Mouse (Mus musculus) left cerebral cortex, postnatal 36 days (tissue): Measurements from ENCODE around the gene En2. TPM values are rescaled to one million over a fixed set of nuclear protein-coding genes. Genes with fewer than 3 reads are reported as not detected.

Experiments used
- DNase-seq, 2 experiments: peaks; one replicate each; pipeline ENCODE4 v3.0.0; 2021 to 2022; ENCODE audit warnings: low spot score in 2 of 2, mixed read lengths in 1 of 2
- intact Hi-C: fragments of 180-260 bp; cut with DNase I; formaldehyde crosslinking; loops from one replicate; pipeline ENCODE4 v1.15.1; 2025
- total RNA-seq, 2 experiments: library from RNA; stranded (reverse); gene quantifications; 2 replicates each; pipeline ENCODE4 v1.2.3; 2021

The En2 gene
- total RNA-seq, 2 experiments from 2014 or later: 0.20 to 0.44 TPM

- no peak for DNase-seq
- intact Hi-C loops: loop anchor here (5.0 kb wide), 1 partner anchor 34 kb away; no protein-coding TSS in a partner anchor
Observed at GRCm38 (mm10) chr5:28173674-28174073, 8.2 kb downstream of the En2 start.

- intact Hi-C loops: loop anchor here (5.0 kb wide), 1 partner anchor 33 kb away; no protein-coding TSS in a partner anchor
Observed at GRCm38 (mm10) chr5:28174086-28174485, 8.6 kb downstream of the En2 start.

DNA sequence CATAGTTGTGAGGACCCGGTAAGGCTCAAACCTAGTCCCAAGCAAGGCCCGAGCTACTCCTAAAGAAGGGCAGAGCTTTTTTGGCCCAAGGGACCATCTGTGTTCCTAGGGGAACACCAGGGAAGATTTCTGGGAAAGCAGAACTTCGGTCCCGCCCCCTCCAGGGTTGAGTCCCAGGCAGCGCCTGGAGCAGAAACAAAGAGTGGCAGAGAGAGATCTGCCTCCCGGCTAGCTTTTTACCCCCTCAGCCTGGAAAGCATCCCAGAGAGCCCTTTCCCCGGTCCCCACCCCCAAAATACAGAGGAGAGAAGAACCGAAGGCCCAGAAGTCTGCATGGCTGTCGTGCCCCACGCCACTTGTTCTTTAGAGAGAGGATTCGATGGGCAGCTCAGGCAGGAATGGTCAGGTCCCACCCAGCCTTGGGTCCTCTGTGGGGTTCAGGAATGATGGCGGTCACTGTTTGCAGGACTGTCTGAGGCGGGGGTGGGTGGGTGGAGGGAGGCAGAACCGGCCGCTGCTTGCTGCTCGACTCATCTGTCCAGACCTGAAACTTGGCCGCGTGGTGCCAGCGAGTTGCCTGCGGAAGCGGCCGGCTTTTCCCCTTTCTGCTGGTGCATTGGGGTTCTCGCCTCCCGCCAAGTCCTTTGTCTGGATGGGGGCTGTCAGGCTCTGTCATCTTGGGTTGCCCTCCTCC lies 9.5 kb downstream of the En2 start:
- DNase-seq: no peak
- intact Hi-C loops: loop anchor here (5.0 kb wide), 1 partner anchor 32 kb away; no protein-coding TSS in a partner anchor

More at GRCm38 (mm10) chr5:28174086-28174485, 8.6 kb downstream of the En2 start:
- no peak for DNase-seq

- intact Hi-C loops: no loop called here
- no peak for DNase-seq
Observed at GRCm38 (mm10) chr5:28175570-28175919, 10.1 kb downstream of the En2 start.

GRCm38 (mm10) chr5:28176023-28176422 lies 10.5 kb downstream of the En2 start:
- DNase-seq: no peak
- intact Hi-C loops: no loop called here

DNA sequence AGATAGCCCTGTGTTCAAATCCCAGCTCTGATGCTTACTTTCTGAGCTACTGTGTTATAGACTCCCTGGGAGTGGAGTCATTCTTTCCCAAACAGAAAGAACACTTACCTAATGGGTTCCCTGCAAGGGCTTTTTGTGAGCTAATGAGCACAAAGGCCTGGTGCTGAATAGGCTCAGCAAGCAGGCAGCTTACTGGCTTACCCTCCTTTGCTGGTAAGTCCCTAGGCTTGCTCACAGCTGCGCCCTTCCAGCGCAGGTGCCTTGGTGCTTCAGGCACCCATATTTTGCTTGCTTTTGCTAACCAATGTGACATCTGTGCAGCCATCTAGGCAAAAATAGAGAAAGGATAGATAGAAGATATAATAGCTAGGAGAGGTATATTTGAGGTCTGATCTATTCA lies 11.1 kb downstream of the En2 start:
- intact Hi-C loops: no loop called here
- no peak for DNase-seq

DNA sequence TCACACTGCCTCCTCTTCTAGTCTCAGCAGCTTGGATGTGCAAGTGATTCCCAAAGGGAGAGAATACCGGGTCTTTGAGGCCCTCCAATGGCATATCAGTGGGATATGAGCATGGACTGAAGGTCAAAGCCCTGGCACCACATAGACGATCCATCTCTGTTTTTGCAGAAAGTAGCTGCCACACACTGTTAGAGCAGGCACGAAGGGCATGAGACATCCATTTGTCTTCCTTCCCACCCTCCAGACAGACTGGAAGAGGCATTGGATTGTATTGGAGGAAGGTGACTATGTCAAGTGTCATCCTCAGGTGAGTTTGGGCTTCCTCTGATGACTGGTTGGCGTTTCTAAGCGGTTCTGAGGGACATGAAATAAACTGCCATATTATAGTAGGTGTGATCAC lies 12.8 kb downstream of the En2 start:
- DNase-seq: no peak
- intact Hi-C loops: no loop called here

- no peak for DNase-seq
- intact Hi-C loops: no loop called here
Observed at GRCm38 (mm10) chr5:28179237-28179790, 13.8 kb downstream of the En2 start.

DNA sequence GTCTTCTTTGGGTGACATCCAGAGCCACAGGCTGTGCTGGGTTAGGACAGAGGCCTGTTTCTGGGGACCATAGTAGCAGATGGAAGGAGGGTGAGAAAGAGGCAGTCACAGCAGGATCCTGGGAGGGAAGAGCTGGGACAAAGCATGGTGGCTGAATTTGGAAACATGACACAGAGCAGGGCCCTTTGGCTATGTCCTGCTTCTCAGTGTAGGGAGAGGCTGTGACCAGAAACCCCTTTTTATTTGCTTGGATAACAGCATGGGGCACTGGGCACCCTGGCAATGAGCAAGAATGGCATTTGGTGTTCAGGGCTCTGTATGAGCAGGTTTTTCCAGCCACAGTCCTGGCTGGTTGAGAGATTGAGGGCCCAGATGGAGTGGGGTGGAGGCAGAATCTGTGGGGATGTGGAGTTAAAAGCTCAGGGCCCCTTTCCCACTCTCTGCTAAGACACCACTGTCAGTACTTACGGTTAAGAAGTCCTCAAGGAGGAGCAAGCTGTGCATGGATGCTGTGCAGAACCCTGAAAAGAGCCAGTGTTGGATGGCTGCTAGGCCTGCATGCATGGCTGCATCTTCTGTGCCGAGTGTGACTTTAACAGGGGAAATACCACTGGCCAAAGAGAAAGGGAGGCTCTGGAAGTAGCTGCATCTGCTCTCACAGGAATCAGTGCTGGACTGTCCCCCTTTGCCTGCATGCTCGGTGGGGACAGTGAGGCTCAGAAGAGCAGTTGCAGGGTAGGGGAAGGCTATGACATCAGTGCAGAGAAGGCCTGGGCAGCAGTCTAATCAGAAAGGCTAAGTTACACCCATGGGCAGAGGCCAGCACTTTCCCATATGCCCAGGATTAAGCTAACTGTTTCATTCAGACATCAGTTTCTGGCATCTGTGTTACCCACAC lies 26.0 kb downstream of the En2 start:
- DNase-seq: no peak
- intact Hi-C loops: no loop called here

DNA sequence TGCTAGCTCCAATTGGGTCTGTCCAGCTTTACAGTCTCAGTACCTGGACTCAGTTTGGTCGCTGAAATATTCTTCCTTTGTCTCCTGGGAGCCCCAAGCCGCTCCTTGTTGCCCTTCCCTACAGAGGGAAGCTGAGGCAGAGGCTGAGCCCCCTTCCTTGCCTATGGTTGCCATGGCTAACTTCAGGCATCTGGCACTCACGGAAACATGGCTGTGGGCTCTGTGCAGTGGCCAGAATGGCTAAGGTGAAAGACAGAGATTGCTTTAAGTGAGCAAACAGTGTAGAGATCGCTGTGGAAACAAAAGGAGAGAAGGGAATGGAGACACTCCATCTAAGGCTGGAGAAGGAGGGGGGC lies 26.6 kb downstream of the En2 start:
- intact Hi-C loops: no loop called here
- DNase-seq: no peak

DNA sequence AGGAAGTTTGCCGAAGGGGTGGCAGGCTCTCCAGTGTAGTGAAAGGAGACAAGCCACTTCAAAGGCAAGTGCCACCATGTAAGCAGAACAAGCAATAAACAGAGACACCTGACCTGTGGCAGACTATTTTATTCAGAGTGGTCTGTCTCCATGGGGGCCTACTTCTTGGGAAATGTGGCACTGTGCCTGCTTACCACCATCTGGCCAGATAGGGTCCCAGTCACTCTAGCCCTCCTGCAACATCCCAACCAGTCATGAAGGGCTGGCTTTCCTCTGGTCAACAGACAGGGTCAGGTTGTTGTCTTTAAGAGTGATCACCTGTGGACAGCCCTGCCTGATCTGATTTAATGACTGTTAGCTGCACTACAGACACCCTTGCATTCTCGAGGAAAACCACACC lies 30.0 kb downstream of the En2 start:
- no peak for DNase-seq
- intact Hi-C loops: no loop called here

DNA sequence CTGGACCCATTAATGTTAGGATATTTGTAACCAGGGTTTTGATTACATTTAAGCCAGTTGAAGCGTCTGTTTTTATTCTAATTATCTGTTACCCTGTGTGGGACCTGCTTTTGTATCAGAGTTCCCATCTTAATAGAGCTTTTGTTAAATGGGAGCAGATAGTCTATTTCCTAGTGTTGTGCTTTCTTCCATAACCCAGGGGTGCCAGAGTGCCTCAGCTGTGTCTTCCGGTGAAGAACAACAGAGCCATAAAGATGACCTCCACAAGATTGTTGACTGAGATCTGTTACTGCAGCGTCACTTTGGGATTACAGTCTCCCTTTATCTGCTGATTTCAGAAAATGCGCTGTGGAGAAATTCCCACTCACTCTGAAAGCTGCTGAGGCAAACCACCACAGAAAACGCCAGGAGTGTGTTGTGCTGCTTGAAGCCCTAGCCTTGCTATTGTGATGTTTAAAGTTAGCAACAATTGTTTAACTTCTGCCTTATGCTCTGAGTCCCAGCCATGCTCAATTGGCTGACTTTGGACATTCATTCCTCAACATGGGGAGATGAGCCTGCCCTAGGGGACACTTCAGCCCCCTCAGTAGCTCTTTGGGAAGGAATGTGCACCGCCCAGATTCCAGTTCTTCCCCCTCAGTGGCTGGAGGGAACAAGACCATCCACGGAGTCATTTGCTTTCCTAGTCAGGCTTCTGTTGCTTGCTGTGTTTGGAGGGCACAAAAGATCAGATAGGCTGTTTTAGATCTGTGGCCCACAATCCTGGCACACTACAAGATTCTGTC lies 33.8 kb downstream of the En2 start:
- intact Hi-C loops: no loop called here
- DNase-seq: no peak

DNA sequence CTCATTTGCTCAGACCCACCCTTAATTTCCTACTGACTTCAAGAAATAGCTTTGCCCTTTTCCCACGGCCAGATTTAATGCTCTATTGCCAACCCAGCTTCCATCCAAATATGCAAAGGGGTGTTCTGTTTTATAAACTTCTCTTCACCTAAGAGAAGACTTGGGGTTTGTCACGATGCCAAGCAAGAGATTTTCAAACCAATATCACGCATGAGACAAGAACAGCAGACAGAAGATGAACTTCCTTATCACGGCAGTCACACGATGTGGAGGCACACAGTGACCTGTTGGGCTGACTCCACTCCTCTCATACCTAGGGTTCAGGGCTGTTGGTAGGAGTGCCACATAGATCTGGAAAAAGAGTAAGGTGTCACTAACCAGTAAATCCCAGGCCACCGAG lies 37.6 kb downstream of the En2 start:
- no peak for DNase-seq
- intact Hi-C loops: no loop called here

DNA sequence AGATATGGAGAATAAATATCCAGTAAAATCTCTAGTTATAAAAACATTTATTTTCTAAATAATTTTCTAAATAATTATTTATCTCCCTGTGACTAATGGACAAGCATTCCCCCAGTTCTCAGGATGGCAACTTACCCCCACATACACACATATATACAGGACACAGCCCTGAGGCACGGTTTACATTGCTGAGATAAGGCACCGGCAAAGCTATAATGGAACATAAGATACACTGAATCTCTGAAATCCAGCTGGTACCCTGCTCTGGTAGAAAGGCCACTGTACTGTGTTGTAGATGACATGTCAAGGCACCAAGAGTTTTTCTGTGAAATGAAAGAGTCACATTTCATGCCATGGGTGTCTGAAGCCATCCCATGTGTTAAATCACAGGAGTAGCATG lies 39.2 kb downstream of the En2 start:
- DNase-seq: no peak
- intact Hi-C loops: loop anchor here (5.0 kb wide), 1 partner anchor 32 kb away; no protein-coding TSS in a partner anchor

DNA sequence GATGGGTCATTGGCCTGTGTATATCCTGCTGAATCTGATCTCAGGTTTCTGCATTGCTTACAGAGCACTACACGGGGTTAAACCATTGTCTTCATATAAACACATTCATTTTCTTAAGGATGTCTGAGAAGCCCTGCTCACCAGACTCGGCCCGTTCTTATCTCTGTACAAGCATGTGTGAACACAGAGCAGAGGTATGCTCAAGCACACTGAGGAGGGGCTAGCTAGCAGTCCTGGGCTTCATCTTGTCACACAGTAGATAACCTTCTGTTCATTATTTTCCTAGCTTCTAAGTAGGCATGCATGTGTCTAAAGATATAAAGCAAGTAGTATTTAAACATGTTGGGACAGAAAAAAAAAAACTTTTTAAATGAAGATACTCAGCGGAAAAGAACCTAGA lies 41.0 kb downstream of the En2 start:
- DNase-seq: no peak
- intact Hi-C loops: loop anchor here (5.0 kb wide), 1 partner anchor 34 kb away; no protein-coding TSS in a partner anchor

GRCm38 (mm10) chr5:28207043-28207442 lies 41.5 kb downstream of the En2 start:
- DNase-seq: no peak
- intact Hi-C loops: loop anchor here (5.0 kb wide), 1 partner anchor 35 kb away; no protein-coding TSS in a partner anchor

DNA sequence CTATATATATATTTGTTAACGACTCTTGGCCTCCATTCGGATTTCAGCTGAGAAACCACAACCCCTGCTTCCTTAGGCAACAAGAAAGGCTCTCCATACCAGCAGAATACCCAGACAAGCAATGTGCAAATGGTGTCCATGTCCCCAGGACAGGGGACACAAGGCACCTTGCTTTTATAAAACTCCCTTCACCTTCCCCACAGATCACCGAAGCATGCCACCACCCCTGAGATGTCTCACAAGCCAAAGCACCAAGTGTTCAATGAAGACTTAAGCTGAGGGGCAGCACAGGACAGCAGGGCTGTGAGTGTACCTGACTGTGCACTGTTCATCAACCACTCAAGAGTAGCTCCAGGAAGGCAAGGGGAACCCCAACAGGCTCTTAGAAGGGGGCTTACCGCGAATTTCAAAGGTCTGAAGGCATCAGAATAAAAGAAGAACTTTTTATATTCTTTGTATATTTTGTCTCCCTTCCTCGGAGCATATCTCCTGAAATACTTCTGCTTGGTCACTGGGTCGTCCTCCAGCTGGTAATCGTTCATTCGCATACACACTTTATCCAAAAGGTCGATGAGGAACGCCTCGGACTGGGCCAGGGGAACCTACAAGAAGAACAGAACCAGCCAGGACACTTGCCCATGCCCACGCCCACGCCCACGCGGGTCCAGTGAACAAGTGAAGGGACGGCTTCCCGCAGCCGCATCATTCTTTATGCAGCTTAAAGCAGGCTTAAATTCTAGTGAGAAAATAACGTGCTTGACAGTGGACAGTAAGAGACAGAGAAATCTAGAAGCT lies 43.4 kb downstream of the En2 start:
- intact Hi-C loops: loop anchor here (5.0 kb wide), 1 partner anchor 37 kb away; no protein-coding TSS in a partner anchor
- DNase-seq: no peak

GRCm38 (mm10) chr5:28209549-28210431 lies 44.3 kb downstream of the En2 start:
- intact Hi-C loops: loop anchor here (5.0 to 10.0 kb wide), 2 partner anchors 37 to 85 kb away; no protein-coding TSS in a partner anchor
- no peak for DNase-seq
